Mouse (Mus musculus): ENCODE measurements at regions not wholly inside any gene's neighbourhood (a gene's known extent, or its start where the extent isn't known, plus 50 kb on each side); places are given as distances from the start of the nearest gene placed in this dataset.

GRCm38 (mm10) chr6:39256304-39257103, 49.9 kb upstream of the Kdm7a start:
- Histone ChIP-seq H3K4me3 (ENCODE audit: insufficient read depth in 1 of 2, low read depth in 2 of 2, low read length in 2 of 2) (peak overlapping the region; percentile 18 to 41; a peak in 3 of 4 replicates), H3K9me3 (ENCODE audit: control insufficient read depth, low read length) (no peaks in the 10 kb centered on the region), H3K36me3 (replicated peaks; ENCODE audit: control insufficient read depth, insufficient read depth, low read depth) (no peaks in the 10 kb centered on the region), H3K27me3 (ENCODE audit: control insufficient read depth, insufficient read depth, low read length) (peaks cover 28% of the 10 kb centered on the region), H3K9ac (replicated peaks) (no peak overlapping the region), H3K27ac (no peak overlapping the region), H3K4me2 (ENCODE audit: low read depth) (peak overlapping the region; percentile 66), H3K4me1 (replicated peaks; ENCODE audit: control insufficient read depth in 2 of 2, insufficient read depth in 2 of 2, low read length in 1 of 2) (no peaks in the 10 kb centered on the region; a peak in 1 of 4 replicates)
- no peak for ATAC-seq (ENCODE audit: insufficient read depth)
- WGBS (ENCODE audit: insufficient replicate concordance): 5% methylated on average over 48 of the region's 48 CpGs
- TF ChIP-seq CTCF (IDR thresholded peaks at IDR 0.05; ENCODE audit: low read depth) (no peak), EP300 (IDR thresholded peaks at IDR 0.05; ENCODE audit: low read depth) (no peak)
- no peak for DNase-seq (ENCODE audit: low read depth in 3 of 3, low spot score in 3 of 3)

Data from liver, embryonic 14.5 days (tissue).